Mouse (Mus musculus) kidney, embryonic 16.5 days (tissue): Measurements from ENCODE around the gene Ublcp1. TPM values are rescaled to one million over a fixed set of nuclear protein-coding genes. Genes with fewer than 3 reads are reported as not detected.

Experiments used
- ATAC-seq: fragments of 200-750 bp; cut with Nextera tagmentation; 2 replicates; pipeline ENCODE4 v1.8.0; 2017; ENCODE audit warnings: moderate TSS enrichment; ENCODE audit not compliant: low FRiP score, low TSS enrichment
- H3K27ac ChIP-seq: fragments of 300-500 bp; sonication (generic); 2 replicates; pipeline ENCODE4 v1.5.1; 2014; ENCODE audit warnings: low read length
- H3K27me3 ChIP-seq: fragments of 300-500 bp; sonication (generic); 2 replicates; pipeline ENCODE4 v1.6.1; 2014; ENCODE audit warnings: low read length, control low read depth, mixed read lengths; ENCODE audit not compliant: insufficient read depth
- H3K36me3 ChIP-seq: fragments of 300-500 bp; sonication (generic); 2 replicates; pipeline ENCODE4 v1.6.1; 2014; ENCODE audit warnings: low read length, control low read depth, mixed read lengths; ENCODE audit not compliant: insufficient read depth
- H3K4me1 ChIP-seq: fragments of 300-500 bp; sonication (generic); 2 replicates; pipeline ENCODE4 v1.6.1; 2014; ENCODE audit warnings: low read length, control low read depth, mixed read lengths; ENCODE audit not compliant: insufficient read depth
- H3K4me2 ChIP-seq: fragments of 300-500 bp; sonication (generic); replicated peaks from 2 replicates; pipeline ENCODE4 v1.6.1; 2014; ENCODE audit warnings: low read depth, low read length
- H3K4me3 ChIP-seq: fragments of 300-500 bp; sonication (generic); 2 replicates; pipeline ENCODE4 v1.5.1; 2014; ENCODE audit warnings: mild to moderate bottlenecking, low read length
- H3K9ac ChIP-seq: fragments of 300-500 bp; sonication (generic); replicated peaks from 2 replicates; pipeline ENCODE4 v1.6.1; 2014; ENCODE audit warnings: low read length
- H3K9me3 ChIP-seq: fragments of 300-500 bp; sonication (generic); 2 replicates; pipeline ENCODE4 v1.6.1; 2016; ENCODE audit warnings: low read length, control low read depth
- WGBS: fragments of 180-500 bp; shearing (Covaris S2); extraction: QIAGEN DNeasy Blood & Tissue Kit; methylation state at CpG from one replicate; pipeline ENCODE4 v1.1.7; 2014; 5-methylcytosine and 5-hydroxymethylcytosine counted together
- polyA plus RNA-seq: library from polyadenylated mRNA; unstranded; fragments of >200 nt; fragmentation: Nextera tagmentation; extraction: Ambion mirVana; gene quantifications from 2 replicates; pipeline ENCODE4 v1.2.1, GENCODE M21; 2015

Ublcp1 gene
- polyA plus RNA-seq = 63.1 and 63.2 TPM in 2 replicates

DNA sequence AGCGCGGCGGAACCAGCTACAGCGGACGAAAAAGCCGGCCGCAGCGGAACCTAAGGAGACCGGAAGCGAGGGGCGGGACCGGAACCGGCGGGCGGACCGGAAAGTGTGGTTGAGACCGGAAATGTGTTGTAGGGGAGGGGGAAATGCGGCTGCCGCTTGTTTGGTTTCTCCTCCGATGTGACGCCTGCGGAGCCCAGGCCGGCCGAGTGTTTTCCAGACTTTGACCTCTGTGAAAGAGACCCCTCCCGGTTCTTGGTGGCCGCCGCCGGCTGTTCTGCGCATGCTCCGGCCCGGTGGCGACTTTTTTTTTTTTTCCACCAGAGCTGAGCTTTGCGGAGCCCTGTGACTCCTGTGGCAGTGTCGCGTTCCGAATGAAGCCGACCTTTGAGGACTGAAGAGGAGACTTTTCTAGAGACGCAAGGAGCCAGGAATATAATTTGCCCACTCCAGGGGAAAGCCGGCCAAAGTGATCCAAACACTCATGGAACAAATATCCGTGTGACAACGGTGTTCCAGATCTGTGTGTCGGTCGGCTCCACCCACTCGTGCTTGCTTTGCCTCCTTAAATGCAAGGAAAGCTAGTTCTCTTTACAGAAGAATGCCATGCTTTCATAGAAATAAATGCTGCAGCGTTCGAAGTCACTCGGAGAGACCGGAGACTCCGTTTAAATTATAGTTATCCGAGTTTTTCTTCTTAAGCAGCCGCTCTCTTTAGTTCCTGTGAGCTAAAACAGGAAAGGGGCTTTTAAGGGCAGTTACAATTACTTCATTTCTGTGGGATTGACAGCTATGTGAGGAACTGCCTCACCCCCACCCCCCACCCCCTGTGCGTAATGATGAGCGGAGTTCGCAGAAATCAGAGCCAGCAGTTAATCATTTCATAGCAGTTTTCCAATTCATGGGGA, at the start of gene Ublcp1:
Gene Ublcp1, minus strand, starts transcription at position 67 of the 905 bp plus-strand sequence.
- H3K27me3 ChIP-seq = no peaks in the 10 kb centered on the region
- no peaks in the 10 kb centered on the region for H3K9me3 ChIP-seq
- H3K4me2 ChIP-seq = peak within 1 kb of the TSS; percentile 89
- 0 out of 2 replicates have a peak, but pooled peaks cover 1% of the 10 kb centered on the region for H3K36me3 ChIP-seq
- under 1% methylated on average over 54 of the region's 54 CpGs for WGBS
- peak within 1 kb of the TSS; percentile 73 for H3K9ac ChIP-seq
- peaks cover 14% of the 10 kb centered on the region for H3K4me1 ChIP-seq
- H3K4me3 ChIP-seq = peak within 1 kb of the TSS; percentile 73
- peak; percentile 95 for ATAC-seq
- peak within 1 kb of the TSS; percentile 98 for H3K27ac ChIP-seq

DNA sequence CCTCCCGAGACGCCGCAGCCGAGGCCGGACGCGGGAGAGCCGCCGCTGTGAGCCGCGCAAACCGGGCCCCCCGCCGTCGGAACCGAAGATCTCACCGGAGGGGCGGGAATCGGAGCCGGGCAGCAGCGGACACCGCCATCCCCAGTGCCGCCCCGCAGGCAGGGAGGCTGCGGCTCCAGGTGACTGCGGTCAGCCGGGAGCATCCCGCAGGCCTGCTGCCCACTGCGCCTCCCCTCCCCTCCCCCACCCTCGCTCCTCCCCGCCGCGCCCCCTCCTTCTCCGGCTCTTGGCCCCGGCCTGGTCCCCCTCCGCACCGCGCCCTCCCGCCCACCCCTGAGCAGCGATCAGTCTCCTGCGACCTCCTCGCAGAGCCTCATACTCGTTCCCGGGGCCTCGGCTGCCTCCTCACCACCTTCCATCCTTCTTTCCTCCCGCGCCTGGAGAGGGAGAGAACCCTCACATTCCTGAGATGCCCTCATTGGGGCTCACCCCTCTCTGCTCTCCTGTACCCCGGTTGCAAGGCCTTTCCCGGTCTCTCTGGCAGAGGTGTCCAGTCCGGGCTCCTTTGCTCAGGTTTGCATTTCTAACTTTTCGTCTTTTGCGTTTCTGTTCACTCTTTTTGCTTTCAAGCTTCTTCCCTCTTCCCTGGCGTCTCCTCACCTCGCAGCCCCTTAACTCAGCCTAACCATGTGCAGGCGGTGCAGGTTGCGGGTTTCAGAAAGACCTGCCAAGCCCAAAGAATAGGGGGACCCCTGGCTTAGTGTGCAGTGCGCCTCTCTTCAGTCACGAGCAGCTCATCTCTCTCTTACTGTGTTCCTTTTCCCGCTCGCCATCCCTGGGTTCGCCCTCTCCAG, 49.0 kb upstream of the Ublcp1 start:
- H3K27me3 ChIP-seq = no peaks in the 10 kb centered on the region
- peak overlapping the region; percentile 63 for H3K4me2 ChIP-seq
- 0% methylated on average over 38 of the region's 61 CpGs for WGBS
- H3K9me3 ChIP-seq = no peaks in the 10 kb centered on the region
- no peaks in the 10 kb centered on the region for H3K36me3 ChIP-seq
- H3K9ac ChIP-seq = peak overlapping the region; percentile 97
- H3K4me1 ChIP-seq = peaks cover 25% of the 10 kb centered on the region
- peak overlapping the region; percentile 96 for H3K27ac ChIP-seq
- peak overlapping the region; percentile 95 for H3K4me3 ChIP-seq
- ATAC-seq = peak; percentile 70

DNA sequence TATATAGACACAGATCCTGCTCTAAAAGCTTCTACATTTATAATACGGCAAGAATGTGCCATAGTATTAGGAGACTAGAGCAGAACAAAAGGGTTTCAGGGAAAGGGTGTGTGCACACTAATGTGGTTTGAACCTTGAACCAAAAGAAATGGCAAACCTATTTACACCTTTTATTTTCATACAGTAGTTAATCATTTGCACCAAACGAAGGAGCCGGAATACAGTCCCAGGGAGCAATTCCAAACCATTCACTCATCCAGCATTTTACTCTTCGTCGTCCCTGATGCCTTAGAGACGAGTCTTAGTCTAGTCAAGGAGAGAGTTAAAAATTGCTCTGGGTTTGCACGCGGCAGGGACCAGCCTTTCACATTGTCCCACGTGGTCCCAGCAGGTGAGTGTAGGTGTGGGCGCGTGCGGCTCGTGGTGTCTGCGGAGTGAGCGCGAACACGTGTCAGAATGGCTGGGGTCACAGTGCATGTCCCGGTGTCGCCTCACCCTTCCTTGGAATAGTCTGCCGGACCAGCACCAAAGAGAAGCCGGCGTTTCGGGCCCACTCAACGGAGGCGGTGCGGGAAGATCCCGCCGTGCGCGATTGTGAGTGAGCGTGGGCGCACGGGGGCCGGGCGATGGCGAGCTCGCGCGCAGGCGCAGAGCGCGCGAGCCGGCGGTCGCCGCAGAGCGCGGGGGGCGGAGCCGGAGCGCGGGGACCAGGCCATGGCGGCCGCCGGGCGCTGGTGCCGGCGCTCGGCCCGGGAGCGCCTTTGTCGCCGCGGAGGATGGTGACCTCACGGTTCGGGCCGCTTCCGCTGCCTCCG, 48.2 kb upstream of the Ublcp1 start, which contains the start of gene Rnf145:
Gene Rnf145, plus strand, starts transcription at position 684 of the 815 bp plus-strand sequence.
- peak within 1 kb of the TSS; percentile 96 for H3K27ac ChIP-seq
- peak within 1 kb of the TSS; percentile 97 for H3K9ac ChIP-seq
- no peaks in the 10 kb centered on the region for H3K36me3 ChIP-seq
- H3K4me2 ChIP-seq = peak within 1 kb of the TSS; percentile 63
- no peaks in the 10 kb centered on the region for H3K9me3 ChIP-seq
- peaks cover 19% of the 10 kb centered on the region for H3K4me1 ChIP-seq
- ATAC-seq = peak; percentile 82
- H3K4me3 ChIP-seq = peak within 1 kb of the TSS; percentile 95
- under 1% methylated on average over 58 of the region's 70 CpGs for WGBS
- H3K27me3 ChIP-seq = no peaks in the 10 kb centered on the region

DNA sequence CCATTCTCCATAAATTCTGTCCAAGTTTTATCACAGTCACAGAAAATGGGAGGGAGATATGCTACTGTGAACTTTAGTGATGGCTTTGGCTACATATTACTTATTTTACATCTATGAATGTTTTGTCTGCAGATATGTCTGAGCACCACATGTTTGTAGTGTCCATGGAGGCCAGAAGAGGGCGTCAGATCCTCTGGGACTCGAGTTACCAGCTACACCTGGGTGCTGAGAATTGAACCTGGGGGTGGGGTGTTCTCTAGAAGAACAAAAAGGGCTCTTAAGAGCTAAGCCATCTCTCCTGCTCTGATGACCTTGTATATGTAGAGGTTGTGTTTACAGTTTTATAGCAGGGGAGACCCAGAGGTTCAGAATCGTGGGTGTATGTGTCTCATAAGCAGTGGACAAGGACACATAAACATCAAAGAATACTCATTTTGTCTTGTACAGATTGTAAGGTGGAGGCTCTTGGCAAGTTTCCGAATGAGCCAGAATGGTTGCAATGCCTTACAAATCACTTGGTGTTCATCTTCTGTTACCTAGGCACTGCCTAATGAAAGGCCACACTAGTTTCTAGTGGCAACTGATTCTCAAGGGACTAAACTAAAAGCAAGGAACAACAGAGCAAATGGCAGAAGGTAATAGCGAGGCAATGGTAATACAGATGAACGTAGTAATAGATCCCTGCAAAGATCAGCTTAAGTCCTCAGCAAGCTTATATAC, 47.4 kb upstream of the Ublcp1 start:
- Histone ChIP-seq H3K4me1 (peaks cover 19% of the 10 kb centered on the region), H3K9me3 (no peaks in the 10 kb centered on the region), H3K4me2 (peak overlapping the region; percentile 63), H3K27me3 (no peaks in the 10 kb centered on the region), H3K4me3 (peak overlapping the region; percentile 95), H3K36me3 (no peaks in the 10 kb centered on the region), H3K27ac (no peak overlapping the region), H3K9ac (peak overlapping the region; percentile 97; the same call in 1 of the 2 replicates)
- WGBS = 39% methylated on average over 6 of the region's 6 CpGs
- ATAC-seq = no peak

DNA sequence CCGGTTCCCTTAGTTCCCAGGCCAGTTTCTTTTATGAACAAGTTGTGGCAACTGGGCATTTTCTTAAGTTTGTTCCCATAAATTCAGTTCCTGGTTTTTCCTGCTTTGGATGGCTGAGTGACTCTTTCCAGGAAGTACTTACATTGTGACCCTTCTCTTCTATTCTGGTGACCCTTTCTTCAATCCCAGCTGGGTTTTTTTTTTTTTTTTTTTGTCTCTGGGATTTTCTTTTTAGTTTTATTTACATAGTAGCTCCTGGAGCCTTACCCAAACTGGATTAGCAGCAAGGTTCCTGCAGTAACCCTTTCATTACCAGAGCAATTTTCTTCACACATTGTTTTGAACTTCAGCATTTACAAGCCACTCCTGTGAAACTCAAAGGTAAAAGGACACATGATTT, 46.1 kb upstream of the Ublcp1 start:
- Histone ChIP-seq H3K9ac (no peak overlapping the region), H3K27ac (no peak overlapping the region), H3K4me1 (peaks cover 13% of the 10 kb centered on the region), H3K4me2 (no peak overlapping the region), H3K9me3 (no peaks in the 10 kb centered on the region), H3K36me3 (no peaks in the 10 kb centered on the region), H3K4me3 (no peak overlapping the region), H3K27me3 (no peaks in the 10 kb centered on the region)
- 36% methylated on average over 1 of the region's 1 CpGs for WGBS
- no peak for ATAC-seq

DNA sequence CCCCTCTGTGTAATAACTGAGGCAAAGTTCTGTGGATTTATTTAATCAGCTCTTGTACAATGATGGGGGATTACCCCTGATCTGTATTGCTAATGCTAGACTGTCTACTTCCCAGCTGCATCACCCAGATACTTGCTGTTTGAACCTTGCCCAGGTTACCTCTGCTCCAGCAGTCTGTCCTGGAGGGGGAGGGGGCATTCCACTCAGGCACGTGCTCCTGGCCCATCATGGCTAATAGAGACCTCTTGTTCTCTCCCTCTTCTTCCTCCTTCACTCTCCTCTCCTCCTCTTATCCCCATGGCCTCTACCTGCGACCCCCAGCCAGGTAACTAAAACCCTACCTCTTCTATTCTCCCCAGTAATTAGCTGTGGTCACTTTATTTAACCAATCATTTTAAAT, 44.4 kb upstream of the Ublcp1 start:
- ATAC-seq = no peak
- Histone ChIP-seq H3K27me3 (no peaks in the 10 kb centered on the region), H3K36me3 (no peaks in the 10 kb centered on the region), H3K4me1 (peaks cover 6% of the 10 kb centered on the region; the same call in 1 of the 2 replicates), H3K9me3 (no peaks in the 10 kb centered on the region), H3K9ac (no peak overlapping the region), H3K4me2 (no peak overlapping the region), H3K27ac (no peak overlapping the region), H3K4me3 (no peak overlapping the region)
- 53% methylated on average over 2 of the region's 2 CpGs for WGBS

DNA sequence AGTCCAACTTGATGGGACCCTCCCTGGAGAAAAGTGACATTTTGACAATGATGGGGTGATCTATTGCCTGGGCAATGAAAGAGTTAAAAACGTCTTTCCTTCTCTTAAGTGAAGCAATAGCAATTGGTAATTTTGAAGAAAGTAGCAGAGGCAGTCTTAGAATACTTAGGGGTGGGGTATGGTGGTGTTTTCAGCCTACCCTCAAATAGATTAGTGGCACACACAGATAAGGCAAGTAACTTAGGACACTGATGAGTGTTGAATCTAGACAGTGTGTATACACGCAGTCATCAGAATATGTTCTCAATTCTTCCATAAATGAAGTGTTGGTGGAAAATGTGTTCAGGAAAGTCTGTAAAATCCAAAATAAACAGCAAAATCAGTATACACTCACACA, 42.7 kb upstream of the Ublcp1 start:
- H3K9ac ChIP-seq = no peak overlapping the region
- ATAC-seq = no peak
- no peak overlapping the region for H3K27ac ChIP-seq
- no peak overlapping the region for H3K4me2 ChIP-seq
- no peaks in the 10 kb centered on the region for H3K27me3 ChIP-seq
- 66% methylated on average over 2 of the region's 2 CpGs for WGBS
- H3K4me1 ChIP-seq = peaks cover 3% of the 10 kb centered on the region; the same call in 1 of the 2 replicates
- no peaks in the 10 kb centered on the region for H3K36me3 ChIP-seq
- no peaks in the 10 kb centered on the region for H3K9me3 ChIP-seq
- no peak overlapping the region for H3K4me3 ChIP-seq

DNA sequence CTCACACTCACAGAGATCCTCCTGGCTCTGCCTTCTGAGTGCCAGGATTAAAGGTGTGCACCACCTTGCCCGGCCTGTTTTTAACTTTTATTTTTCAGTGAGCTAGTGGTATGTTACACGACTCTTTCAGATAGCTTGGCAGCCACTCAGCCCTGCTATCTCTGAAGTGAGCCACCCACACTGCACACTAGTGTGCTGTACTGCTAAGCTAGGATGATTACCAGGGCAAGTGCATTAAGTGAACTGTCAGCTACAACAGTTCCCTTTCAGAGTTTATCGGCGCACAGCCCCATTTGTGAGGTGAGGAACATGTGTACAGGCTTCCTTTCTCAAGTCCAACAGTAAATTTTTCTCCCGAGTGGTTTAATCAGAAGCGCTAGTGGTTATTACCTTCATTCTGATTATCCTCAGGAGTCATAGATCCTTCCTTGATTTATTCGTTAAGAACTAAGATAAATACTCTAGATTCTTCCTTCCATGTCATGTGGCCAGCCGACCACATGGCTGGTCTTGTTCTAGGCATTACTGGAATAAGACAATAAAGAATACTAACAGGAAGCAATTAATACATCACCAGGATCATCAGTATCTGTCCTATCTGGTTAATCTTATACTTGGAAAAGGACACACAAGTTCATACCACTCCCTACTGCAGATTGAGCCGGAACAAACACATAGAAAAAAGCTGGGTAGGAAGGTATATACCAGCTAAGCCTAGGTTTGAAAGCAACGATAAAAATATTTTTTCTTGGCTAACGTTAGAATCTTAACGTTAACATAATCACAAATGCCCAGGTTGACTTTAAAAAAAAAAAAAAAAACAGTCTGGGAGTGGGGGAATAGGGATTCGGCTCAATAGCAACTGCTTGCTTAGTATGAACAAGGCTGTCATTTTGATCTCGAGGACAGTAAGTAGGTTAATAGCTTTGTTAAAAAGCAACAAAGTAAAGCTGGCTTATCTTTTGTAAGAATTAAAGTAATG, 42.0 kb upstream of the Ublcp1 start:
- Histone ChIP-seq H3K4me1 (no peaks in the 10 kb centered on the region), H3K4me2 (no peak overlapping the region), H3K27me3 (no peaks in the 10 kb centered on the region), H3K36me3 (no peaks in the 10 kb centered on the region), H3K9me3 (no peaks in the 10 kb centered on the region), H3K9ac (no peak overlapping the region), H3K27ac (no peak overlapping the region), H3K4me3 (no peak overlapping the region)
- WGBS = 72% methylated on average over 14 of the region's 14 CpGs
- ATAC-seq = peak; percentile 54; the same call in 1 of the 2 replicates
